Mouse (Mus musculus) liver, embryonic 12.5 days (tissue): ENCODE data around the gene Siva1. TPM values are rescaled to one million over a fixed set of nuclear protein-coding genes. Genes with fewer than 3 reads are reported as not detected.
A peak's percentile ranks its signal among the peaks of the same experiment; 100 is the strongest.

Experiments
- ATAC-seq: fragments of 200-750 bp; cut with Nextera tagmentation; 2 replicates; pipeline ENCODE4 v1.8.0; 2017; ENCODE audit warnings: moderate number of reproducible peaks, mild to moderate bottlenecking, moderate library complexity
- H3K27ac ChIP-seq: fragments of 300-500 bp; sonication (generic); 2 replicates; pipeline ENCODE4 v1.5.1; 2016; ENCODE audit warnings: mild to moderate bottlenecking
- H3K27me3 ChIP-seq: fragments of 300-500 bp; sonication (generic); replicated peaks from 2 replicates; pipeline ENCODE4 v1.6.1; 2016; ENCODE audit warnings: mild to moderate bottlenecking, moderate library complexity
- H3K36me3 ChIP-seq: fragments of 300-500 bp; sonication (generic); 2 replicates; pipeline ENCODE4 v1.6.1; 2016; ENCODE audit warnings: mild to moderate bottlenecking, moderate library complexity
- H3K4me1 ChIP-seq: fragments of 300-500 bp; sonication (generic); 2 replicates; pipeline ENCODE4 v1.6.1; 2016
- H3K4me2 ChIP-seq: fragments of 300-500 bp; sonication (generic); 2 replicates; pipeline ENCODE4 v1.6.1; 2016; ENCODE audit warnings: mild to moderate bottlenecking, moderate library complexity
- H3K4me3 ChIP-seq: fragments of 300-500 bp; sonication (generic); 2 replicates; pipeline ENCODE4 v1.5.1; 2016; ENCODE audit warnings: mild to moderate bottlenecking, moderate library complexity
- H3K9ac ChIP-seq: fragments of 300-500 bp; sonication (generic); 2 replicates; pipeline ENCODE4 v1.6.1; 2016; ENCODE audit warnings: mild to moderate bottlenecking, moderate library complexity
- H3K9me3 ChIP-seq: fragments of 300-500 bp; sonication (generic); replicated peaks from 2 replicates; pipeline ENCODE4 v1.6.1; 2016; ENCODE audit warnings: mild to moderate bottlenecking, moderate library complexity
- WGBS: fragments of 180-500 bp; shearing (Covaris S2); methylation state at CpG from one replicate; pipeline ENCODE4 v1.1.7; 2016; ENCODE audit not compliant: insufficient replicate concordance; 5-methylcytosine and 5-hydroxymethylcytosine counted together
- polyA plus RNA-seq: library from polyadenylated mRNA; unstranded; fragments of >200 nt; fragmentation: Nextera tagmentation; extraction: Ambion mirVana; gene quantifications from 2 replicates; pipeline ENCODE4 v1.2.1, GENCODE M21; 2016

The Siva1 gene
- polyA plus RNA-seq, 1 experiment from 2014 or later = 137 TPM

DNA sequence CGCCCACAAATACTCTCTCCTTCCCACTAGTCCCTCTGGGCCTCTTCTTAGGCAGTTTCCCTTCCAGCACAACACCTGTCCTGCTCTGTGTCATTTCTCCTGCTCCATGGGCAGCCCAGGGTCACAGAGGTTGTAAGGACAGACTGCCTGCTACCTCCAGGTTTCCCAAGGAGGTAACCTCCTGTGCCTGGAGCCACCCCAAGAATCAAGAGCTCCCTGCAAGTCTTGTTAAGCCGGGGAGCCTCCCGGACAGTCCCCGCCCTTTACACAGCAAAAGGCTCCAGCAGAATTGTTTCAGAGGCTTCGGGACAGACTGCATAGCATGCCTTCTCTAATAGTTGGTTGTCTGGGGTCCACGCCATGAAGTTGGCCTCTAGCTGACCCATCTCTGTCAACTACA lies 18.0 kb upstream of the Siva1 start:
- Histone ChIP-seq H3K27ac (no peak overlapping the region), H3K27me3 (peaks cover 18% of the 10 kb centered on the region), H3K4me2 (no peak overlapping the region), H3K9me3 (no peaks in the 10 kb centered on the region), H3K36me3 (no peaks in the 10 kb centered on the region), H3K9ac (no peak overlapping the region), H3K4me1 (peaks cover 70% of the 10 kb centered on the region), H3K4me3 (no peak overlapping the region)
- 57% methylated on average over 6 of the region's 6 CpGs for WGBS
- no peak for ATAC-seq

DNA sequence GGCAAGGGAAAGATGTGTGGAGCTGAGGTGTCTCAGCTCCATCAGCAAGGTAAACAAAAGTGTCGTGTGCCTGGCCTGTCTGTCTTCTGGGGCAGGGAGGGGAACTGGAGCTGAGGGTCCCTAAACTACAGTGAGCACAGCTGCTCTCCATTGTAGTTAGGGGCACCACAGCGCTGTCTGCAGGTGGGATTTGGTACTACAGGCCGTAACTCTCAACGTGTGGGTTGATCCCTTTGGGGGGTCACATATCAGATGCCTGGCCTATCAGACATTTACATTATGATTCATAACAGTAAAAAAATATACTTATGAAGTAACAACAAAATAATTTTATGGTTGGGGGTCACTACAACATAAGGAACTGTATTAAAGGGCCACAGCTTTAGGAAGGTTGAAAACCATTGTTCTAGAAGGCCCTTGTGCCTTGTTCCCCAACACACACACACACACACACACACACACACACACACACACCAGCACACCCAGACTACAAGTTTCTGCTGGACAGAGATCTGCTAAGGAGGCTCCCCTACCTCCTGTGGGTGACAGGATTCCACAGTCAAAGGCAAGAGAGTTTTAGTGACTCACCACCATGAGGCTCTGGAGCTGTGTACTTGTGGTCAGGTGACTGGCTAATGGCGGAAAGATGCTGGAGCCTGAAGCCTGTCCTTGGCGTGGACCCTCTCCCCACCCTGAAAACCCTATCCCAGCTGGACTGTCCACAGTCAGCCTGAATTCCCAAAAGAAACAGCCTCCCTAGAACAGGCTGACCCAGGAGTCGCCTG lies 17.2 kb upstream of the Siva1 start:
- Histone ChIP-seq H3K4me3 (no peak overlapping the region), H3K27ac (no peak overlapping the region), H3K36me3 (no peaks in the 10 kb centered on the region), H3K9me3 (no peaks in the 10 kb centered on the region), H3K4me1 (peaks cover 71% of the 10 kb centered on the region), H3K27me3 (peaks cover 10% of the 10 kb centered on the region), H3K9ac (no peak overlapping the region), H3K4me2 (no peak overlapping the region)
- 54% methylated on average over 7 of the region's 7 CpGs for WGBS
- no peak for ATAC-seq

DNA sequence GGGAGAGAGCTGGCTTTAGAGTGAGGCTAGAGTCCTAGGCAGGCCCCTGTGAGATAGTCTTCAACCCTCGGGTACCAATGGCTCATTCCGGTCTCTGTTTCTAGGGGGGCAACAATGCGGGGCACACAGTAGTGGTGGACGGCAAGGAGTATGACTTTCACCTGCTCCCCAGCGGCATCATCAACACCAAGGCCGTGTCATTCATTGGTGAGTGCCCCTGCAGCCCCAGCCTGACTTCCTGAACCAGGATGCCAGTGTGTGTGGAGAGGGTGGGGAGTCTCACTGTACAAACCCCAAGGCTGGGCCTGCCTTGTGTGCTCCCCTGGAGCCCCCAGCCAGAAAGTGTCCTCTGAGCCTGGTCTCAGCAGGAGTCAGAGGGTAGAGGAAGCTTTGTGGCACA lies 16.3 kb upstream of the Siva1 start:
- no peaks in the 10 kb centered on the region for H3K36me3 ChIP-seq
- peak overlapping the region; percentile 70 for H3K27ac ChIP-seq
- peak overlapping the region; percentile 3; the same call in 1 of the 2 replicates for H3K9ac ChIP-seq
- 0 out of 2 replicates have a peak, but pooled peaks cover 1% of the 10 kb centered on the region for H3K27me3 ChIP-seq
- H3K4me1 ChIP-seq = peaks cover 76% of the 10 kb centered on the region
- 69% methylated on average over 6 of the region's 6 CpGs for WGBS
- no peaks in the 10 kb centered on the region for H3K9me3 ChIP-seq
- H3K4me2 ChIP-seq = peak overlapping the region; percentile 64
- H3K4me3 ChIP-seq = no peak overlapping the region
- ATAC-seq = no peak

DNA sequence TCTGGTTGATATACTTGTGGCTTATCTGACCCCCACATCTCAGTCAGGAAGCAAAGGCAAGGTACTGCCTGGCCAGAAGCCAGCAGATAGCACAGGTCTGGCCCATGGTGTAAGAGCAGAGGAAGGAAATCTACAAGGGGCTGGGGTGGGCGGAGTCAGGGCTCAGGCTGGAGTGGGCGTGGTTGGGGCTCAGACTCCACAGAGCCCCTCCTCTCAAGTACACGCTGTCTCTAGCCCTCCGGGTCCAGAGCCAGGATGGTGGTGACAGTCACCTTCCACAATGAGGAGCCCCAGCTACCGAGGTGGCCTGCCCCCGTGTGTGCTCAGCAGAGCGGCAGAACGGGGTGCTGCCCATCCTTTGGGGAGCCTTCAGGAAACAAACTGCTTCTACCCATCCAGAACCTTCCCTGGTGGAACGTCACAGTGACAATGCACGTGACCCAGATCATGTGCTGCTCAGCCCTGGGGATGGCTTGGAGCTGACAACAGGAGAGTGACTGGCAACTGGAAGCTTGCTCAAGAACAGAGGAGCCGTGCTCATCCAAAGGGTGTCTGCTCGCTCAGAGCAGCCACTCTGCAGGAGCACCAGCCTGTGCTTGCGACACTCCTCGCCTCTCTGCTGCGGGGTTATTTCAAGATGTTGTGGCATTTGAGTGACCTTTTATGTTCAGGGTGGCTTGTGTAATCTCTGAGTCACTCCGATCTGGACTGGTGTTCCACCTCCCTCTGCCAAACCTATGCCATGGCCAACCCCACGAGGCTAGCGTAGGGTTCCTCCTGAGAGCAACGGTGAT lies 15.4 kb upstream of the Siva1 start:
- Histone ChIP-seq H3K4me2 (peak overlapping the region; percentile 64), H3K36me3 (no peaks in the 10 kb centered on the region), H3K9me3 (no peaks in the 10 kb centered on the region), H3K27ac (peak overlapping the region; percentile 70), H3K9ac (peak overlapping the region; percentile 18; the same call in 1 of the 2 replicates), H3K27me3 (no peaks in the 10 kb centered on the region), H3K4me3 (peak overlapping the region; percentile 33), H3K4me1 (peaks cover 76% of the 10 kb centered on the region)
- ATAC-seq = peak; percentile 75
- WGBS = 11% methylated on average over 19 of the region's 19 CpGs

DNA sequence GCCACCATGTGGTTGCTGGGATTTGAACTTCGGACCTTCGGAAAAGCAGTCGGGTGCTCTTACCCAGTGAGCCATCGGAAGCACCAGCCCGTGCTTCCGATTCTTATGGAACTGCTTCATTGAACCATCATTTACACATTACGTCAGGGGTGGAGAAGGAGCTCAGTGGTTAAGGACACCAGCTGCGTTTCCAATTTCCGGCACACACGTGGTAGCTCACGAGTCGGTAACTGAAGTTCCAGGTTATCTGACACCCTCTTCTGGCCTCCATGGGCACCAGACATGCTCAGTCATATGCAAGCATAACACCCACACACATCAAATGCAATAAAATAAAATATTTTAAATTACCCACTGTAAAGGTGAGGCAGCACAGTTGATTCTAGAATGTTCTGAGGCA lies 14.4 kb upstream of the Siva1 start:
- Histone ChIP-seq H3K36me3 (no peaks in the 10 kb centered on the region), H3K27ac (no peak overlapping the region), H3K9ac (no peak overlapping the region), H3K4me3 (no peak overlapping the region), H3K9me3 (no peaks in the 10 kb centered on the region), H3K4me1 (peaks cover 80% of the 10 kb centered on the region), H3K4me2 (no peak overlapping the region), H3K27me3 (no peaks in the 10 kb centered on the region)
- ATAC-seq = no peak
- 84% methylated on average over 12 of the region's 12 CpGs for WGBS

DNA sequence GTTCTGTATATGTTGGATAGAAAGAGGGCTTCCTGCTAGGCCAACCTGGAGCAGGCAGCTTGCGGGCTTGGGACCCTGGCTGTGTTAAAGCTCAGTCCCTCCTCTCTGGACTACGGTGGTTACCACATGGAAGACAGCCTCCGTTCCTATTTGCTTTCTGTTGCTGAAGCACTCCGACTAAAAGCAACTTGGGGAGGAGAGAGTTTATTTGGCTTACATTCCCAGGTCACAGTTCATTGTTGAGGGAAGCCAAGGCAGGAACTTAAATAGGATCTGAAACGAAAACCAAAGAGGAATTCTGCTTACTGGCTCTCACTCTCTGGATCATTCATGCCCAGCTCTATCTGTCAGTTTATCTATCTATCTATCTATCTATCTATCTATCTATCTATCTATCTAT lies 13.7 kb upstream of the Siva1 start:
- 77% methylated on average over 5 of the region's 5 CpGs for WGBS
- Histone ChIP-seq H3K9ac (no peak overlapping the region), H3K27ac (no peak overlapping the region), H3K36me3 (no peaks in the 10 kb centered on the region), H3K4me1 (peaks cover 77% of the 10 kb centered on the region), H3K4me3 (no peak overlapping the region), H3K4me2 (no peak overlapping the region), H3K9me3 (no peaks in the 10 kb centered on the region), H3K27me3 (no peaks in the 10 kb centered on the region)
- no peak for ATAC-seq

DNA sequence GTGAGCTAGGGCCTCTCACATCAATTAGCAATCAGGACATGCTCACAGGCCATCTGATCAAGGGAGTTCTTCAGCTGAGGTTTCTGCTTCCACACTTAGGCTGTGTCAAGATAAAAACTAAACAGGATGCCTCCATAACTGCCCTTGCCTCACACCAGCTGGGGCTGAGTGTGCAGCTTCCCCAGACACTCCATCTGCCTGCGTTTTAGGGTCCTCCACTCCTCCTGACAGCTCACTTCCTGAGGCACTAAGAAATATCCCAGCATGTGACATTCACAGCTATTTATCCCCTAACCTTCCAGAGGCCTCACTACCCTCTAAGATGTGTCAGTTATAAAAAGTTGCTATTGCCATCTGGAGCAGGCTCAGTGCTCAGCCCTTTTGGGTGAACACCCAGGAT lies 13.0 kb upstream of the Siva1 start:
- H3K4me1 ChIP-seq = peaks cover 70% of the 10 kb centered on the region
- no peak overlapping the region for H3K9ac ChIP-seq
- H3K27ac ChIP-seq = peak overlapping the region; percentile 27; the same call in 1 of the 2 replicates
- 11% methylated on average over 1 of the region's 1 CpGs for WGBS
- no peak for ATAC-seq
- no peaks in the 10 kb centered on the region for H3K9me3 ChIP-seq
- no peak overlapping the region for H3K4me2 ChIP-seq
- H3K4me3 ChIP-seq = no peak overlapping the region
- H3K27me3 ChIP-seq = no peaks in the 10 kb centered on the region
- H3K36me3 ChIP-seq = no peaks in the 10 kb centered on the region

DNA sequence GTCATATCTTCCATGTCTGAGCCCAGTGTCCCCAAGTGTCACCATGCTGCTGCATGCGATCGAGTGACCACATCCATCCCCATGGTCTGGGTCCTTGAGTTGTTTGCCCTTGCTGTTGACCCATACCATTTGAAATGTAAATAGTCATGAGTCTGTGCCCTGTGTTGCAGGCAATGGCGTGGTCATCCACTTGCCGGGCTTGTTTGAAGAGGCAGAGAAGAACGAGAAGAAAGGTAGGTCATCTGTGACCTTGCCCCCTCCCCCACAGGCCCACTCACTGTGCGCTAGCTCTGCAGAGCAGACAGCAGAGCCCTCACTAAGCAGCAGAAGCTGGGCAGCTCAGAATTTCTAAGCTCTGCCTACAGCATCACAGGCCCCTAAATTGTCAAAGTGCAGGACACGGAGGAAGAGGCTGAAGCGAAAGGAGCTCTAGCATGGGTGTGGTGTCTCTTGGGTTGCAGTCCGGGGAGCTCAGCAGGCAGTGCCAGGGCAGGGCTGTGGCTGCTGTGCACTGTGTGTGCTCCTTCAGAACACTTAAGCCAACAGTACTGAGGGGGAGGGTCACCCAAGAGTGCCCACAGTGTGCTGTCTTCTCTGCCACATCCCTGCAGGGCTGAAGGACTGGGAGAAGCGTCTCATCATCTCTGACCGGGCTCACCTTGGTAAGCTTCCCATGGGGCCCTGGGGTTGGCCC lies 12.2 kb upstream of the Siva1 start:
- H3K4me1 ChIP-seq = peaks cover 64% of the 10 kb centered on the region
- H3K36me3 ChIP-seq = no peaks in the 10 kb centered on the region
- no peak for ATAC-seq
- H3K27ac ChIP-seq = peak overlapping the region; percentile 47; the same call in 1 of the 2 replicates
- WGBS = 60% methylated on average over 11 of the region's 11 CpGs
- H3K9me3 ChIP-seq = no peaks in the 10 kb centered on the region
- peak overlapping the region; percentile 2; the same call in 1 of the 2 replicates for H3K4me2 ChIP-seq
- no peak overlapping the region for H3K9ac ChIP-seq
- H3K27me3 ChIP-seq = no peaks in the 10 kb centered on the region
- H3K4me3 ChIP-seq = no peak overlapping the region

DNA sequence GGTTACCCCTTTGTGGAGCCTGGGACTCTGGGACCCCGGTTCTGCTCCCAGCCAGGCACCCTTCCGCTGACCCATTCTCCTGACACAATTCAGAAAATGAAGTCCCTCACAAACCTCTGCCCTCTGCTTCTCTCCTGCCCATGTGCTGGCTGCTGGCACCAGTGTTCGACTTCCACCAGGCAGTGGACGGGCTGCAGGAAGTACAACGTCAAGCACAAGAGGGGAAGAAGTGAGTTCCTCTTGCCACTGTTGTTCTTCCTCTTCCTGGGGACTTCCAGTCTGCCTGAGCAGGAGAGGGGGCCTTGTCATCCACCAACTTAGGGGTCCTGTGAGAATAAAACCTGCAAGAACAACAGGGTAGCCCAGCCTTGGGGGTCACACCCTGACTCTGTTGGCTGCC lies 11.6 kb upstream of the Siva1 start:
- peaks cover 64% of the 10 kb centered on the region for H3K4me1 ChIP-seq
- WGBS = 57% methylated on average over 5 of the region's 5 CpGs
- H3K4me3 ChIP-seq = no peak overlapping the region
- H3K4me2 ChIP-seq = 0 out of 2 replicates have a peak overlapping the region, but pooled peaks have one; percentile 2
- H3K9me3 ChIP-seq = no peaks in the 10 kb centered on the region
- H3K36me3 ChIP-seq = no peaks in the 10 kb centered on the region
- H3K9ac ChIP-seq = no peak overlapping the region
- H3K27ac ChIP-seq = no peak overlapping the region; the same call in 1 of the 2 replicates
- no peak for ATAC-seq
- H3K27me3 ChIP-seq = no peaks in the 10 kb centered on the region

DNA sequence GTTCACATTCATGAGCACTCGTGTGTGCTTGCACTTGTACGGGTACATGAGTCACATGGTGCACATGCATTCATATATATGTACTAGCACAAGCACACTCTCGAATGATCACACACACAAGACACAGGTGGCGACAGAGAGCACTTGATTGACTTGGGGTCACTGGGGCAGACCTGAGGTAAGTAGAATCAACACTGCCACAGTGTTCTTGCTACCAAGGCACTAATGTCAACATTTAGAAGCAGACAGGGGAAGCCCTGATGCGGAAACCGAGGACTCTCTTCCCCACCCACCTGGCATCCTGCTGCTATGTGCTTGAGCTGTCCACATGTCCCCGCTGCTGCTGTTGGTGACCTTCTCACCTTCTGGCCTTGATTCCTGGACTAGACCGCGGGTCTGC lies 10.8 kb upstream of the Siva1 start:
- no peak for ATAC-seq
- Histone ChIP-seq H3K9me3 (no peaks in the 10 kb centered on the region), H3K4me1 (peaks cover 57% of the 10 kb centered on the region), H3K4me2 (no peak overlapping the region), H3K27me3 (no peaks in the 10 kb centered on the region), H3K27ac (no peak overlapping the region), H3K4me3 (no peak overlapping the region), H3K9ac (no peak overlapping the region), H3K36me3 (no peaks in the 10 kb centered on the region)
- 59% methylated on average over 9 of the region's 9 CpGs for WGBS

DNA sequence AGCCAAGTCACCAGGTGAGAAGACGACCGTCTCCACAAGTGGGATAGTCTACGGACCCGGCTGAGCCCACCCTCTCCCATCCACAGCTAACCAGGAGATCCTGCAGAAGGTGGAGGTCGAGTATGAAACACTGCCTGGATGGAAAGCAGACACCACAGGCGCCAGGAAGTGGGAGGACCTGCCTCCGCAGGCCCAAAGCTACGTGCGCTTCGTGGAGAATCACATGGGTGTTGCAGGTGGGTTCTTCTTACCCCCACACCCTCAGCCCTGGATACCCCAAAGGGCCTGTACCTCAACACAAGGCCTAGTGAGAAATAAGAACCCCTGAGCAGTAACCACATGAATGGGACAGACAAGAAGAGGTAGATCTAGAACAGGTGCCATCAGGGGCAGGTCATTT lies 5.0 kb upstream of the Siva1 start:
- Histone ChIP-seq H3K4me3 (no peak overlapping the region), H3K27me3 (no peaks in the 10 kb centered on the region), H3K27ac (no peak overlapping the region), H3K9me3 (no peaks in the 10 kb centered on the region), H3K4me2 (no peak overlapping the region), H3K36me3 (no peaks in the 10 kb centered on the region), H3K9ac (no peak overlapping the region), H3K4me1 (peaks cover 12% of the 10 kb centered on the region)
- 82% methylated on average over 10 of the region's 10 CpGs for WGBS
- ATAC-seq = no peak

DNA sequence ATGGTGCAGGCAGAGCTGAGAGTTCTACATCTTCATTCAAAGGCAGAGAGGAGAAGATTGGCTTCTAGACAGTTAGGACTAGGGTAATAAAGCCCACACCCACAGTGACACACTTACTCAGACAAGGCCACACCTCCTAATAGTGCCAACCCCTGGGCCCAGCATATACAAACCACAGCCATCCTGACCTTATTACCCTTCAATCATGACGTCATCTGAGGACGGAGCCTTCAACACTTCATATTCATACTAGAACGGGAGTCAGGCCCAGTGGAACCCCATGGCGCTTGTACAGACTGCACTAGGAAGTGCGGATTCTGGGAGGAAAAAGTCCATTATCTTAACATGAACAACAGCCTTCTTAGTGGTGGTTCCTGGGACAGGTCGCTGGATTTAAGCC lies 1.4 kb upstream of the Siva1 start:
- WGBS = 82% methylated on average over 6 of the region's 6 CpGs
- no peak overlapping the region for H3K4me3 ChIP-seq
- no peak overlapping the region for H3K9ac ChIP-seq
- H3K27me3 ChIP-seq = no peaks in the 10 kb centered on the region
- peaks cover 33% of the 10 kb centered on the region for H3K4me1 ChIP-seq
- peaks cover 17% of the 10 kb centered on the region for H3K36me3 ChIP-seq
- H3K9me3 ChIP-seq = no peaks in the 10 kb centered on the region
- no peak overlapping the region for H3K27ac ChIP-seq
- no peak for ATAC-seq
- no peak overlapping the region for H3K4me2 ChIP-seq
